Mouse (Mus musculus): ENCODE results near the gene Mat2a.

- no peak for TF ChIP-seq POLR2A (IDR thresholded peaks at IDR 0.05; ENCODE audit: borderline replicate concordance, extremely low read depth, insufficient read depth, insufficient read length, poor library complexity, severe bottlenecking)
- no peak for TF ChIP-seq CTCF (IDR thresholded peaks at IDR 0.05; ENCODE audit: borderline replicate concordance, extremely low read depth, insufficient read depth, insufficient read length)
Measured at GRCm38 (mm10) chr6:72475221-72475985, 36.0 kb upstream of the Mat2a start.

Data from brain, embryonic 14.5 days (tissue).